Comparison of ENCODE assay signal across 12 mouse cellular contexts in the genomic region with DNA sequence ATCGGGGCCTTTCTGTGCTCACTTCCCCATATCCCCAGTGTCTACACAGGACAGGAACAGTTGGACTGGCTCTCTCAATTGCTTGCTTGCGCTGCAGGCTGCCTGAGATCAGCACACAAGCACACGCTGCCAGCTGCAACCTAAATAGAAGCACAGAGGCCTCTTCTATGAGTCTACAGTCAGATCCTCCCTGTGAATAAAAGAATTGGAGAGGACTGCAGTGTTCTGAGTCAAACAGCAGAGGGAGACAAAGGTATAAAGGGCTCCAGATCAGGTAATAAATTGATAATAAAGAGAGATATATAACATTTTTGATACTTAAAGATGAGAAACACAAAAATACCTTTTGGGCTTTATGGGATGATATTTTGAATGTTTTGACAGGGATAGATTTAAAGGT. TPM values are rescaled to one million over a fixed set of nuclear protein-coding genes. Genes with fewer than 3 reads are reported as not detected.
DNase-seq lines count a peak whose midpoint lies in the region; ATAC-seq and TF ChIP-seq lines count a peak whose summit lies in the region.
"Had no signal": no experiment of that assay in that cellular context is flagged by ENCODE, and none has a peak within 500 bp of the region (broad histone marks: within the 10 kb centered on the region; RNA-seq: fewer than 3 reads in every experiment).

No protein-coding gene starts in this region.

- no peaks in the 10 kb centered on the region for H3K36me3 ChIP-seq in heart, postnatal 0 days (replicated peaks; ENCODE audit: control insufficient read depth, insufficient read depth, low read length)
- no peaks in the 10 kb centered on the region for H3K36me3 ChIP-seq in lung, postnatal 0 days (ENCODE audit: insufficient read depth, low read length)
- no peaks in the 10 kb centered on the region for H3K36me3 ChIP-seq in embryonic facial prominence, embryonic 14.5 days (ENCODE audit: control insufficient read depth, insufficient read depth, low read length)
- H3K36me3 ChIP-seq: limb, embryonic 10.5 days had no signal

- no peak overlapping the region for H3K27ac ChIP-seq in heart, postnatal 0 days (ENCODE audit: low read depth)
- H3K27ac ChIP-seq in lung, postnatal 0 days (ENCODE audit: low read length): no peak overlapping the region
- H3K27ac ChIP-seq in embryonic facial prominence, embryonic 14.5 days (replicated peaks; ENCODE audit: low read depth, low read length): no peak overlapping the region
- H3K27ac ChIP-seq: limb, embryonic 10.5 days; macrophage had no signal

- TF ChIP-seq EP300 in heart, postnatal 0 days (IDR thresholded peaks at IDR 0.05; ENCODE audit: low read depth): no peak
- no peak for TF ChIP-seq EP300 in lung, postnatal 0 days (IDR thresholded peaks at IDR 0.05)

- no peak for ATAC-seq in heart, postnatal 0 days (ENCODE audit: insufficient read depth, low read depth)
- no peak for ATAC-seq in lung, postnatal 0 days
- no peak for ATAC-seq in embryonic facial prominence, embryonic 14.5 days (ENCODE audit: low read depth)

- no peak for DNase-seq in heart, postnatal 0 days (ENCODE audit: low spot score)
- no peak for DNase-seq in heart, postnatal 4 days
- DNase-seq in lung, postnatal 0 days (ENCODE audit: low spot score): no peak
- no peak for DNase-seq in lung, adult 2 months
- peak; percentile 14 for DNase-seq in MN1 (ENCODE audit: low spot score)
- peak; percentile 19 for DNase-seq in embryonic facial prominence, embryonic 14.5 days (ENCODE audit: low spot score)
- DNase-seq in ovary, postnatal 14 days (ENCODE audit: low spot score): no peak
- DNase-seq in cerebellum, adult 9-10 months: no peak

- H3K4me1 ChIP-seq in heart, postnatal 0 days (ENCODE audit: control insufficient read depth, insufficient read depth): no peaks in the 10 kb centered on the region
- H3K4me1 ChIP-seq in lung, postnatal 0 days (ENCODE audit: insufficient read depth, low read depth, low read length): no peaks in the 10 kb centered on the region
- no peaks in the 10 kb centered on the region for H3K4me1 ChIP-seq in lung, adult 2 months (ENCODE audit: control insufficient read depth, insufficient read depth, low read length)
- no peaks in the 10 kb centered on the region for H3K4me1 ChIP-seq in embryonic facial prominence, embryonic 14.5 days (ENCODE audit: control insufficient read depth, insufficient read depth, low read length)
- H3K4me1 ChIP-seq: limb, embryonic 10.5 days had no signal

- no peak for TF ChIP-seq POLR2A in lung, adult 2 months (IDR thresholded peaks at IDR 0.05; ENCODE audit: borderline replicate concordance, extremely low read depth, low read depth, low read length)

- H3K4me2 ChIP-seq in heart, postnatal 0 days (ENCODE audit: low read depth, low read length): no peak overlapping the region
- H3K4me2 ChIP-seq in lung, postnatal 0 days (replicated peaks; ENCODE audit: low read depth, low read length): no peak overlapping the region
- no peak overlapping the region for H3K4me2 ChIP-seq in embryonic facial prominence, embryonic 14.5 days (ENCODE audit: low read depth, low read length)

- H3K9ac ChIP-seq in heart, postnatal 0 days (replicated peaks; ENCODE audit: low read depth, low read length): no peak overlapping the region
- H3K9ac ChIP-seq in lung, postnatal 0 days (replicated peaks; ENCODE audit: low read depth): no peak overlapping the region
- 0 out of 2 replicates have a peak overlapping the region, but pooled peaks have one; percentile 30 for H3K9ac ChIP-seq in embryonic facial prominence, embryonic 14.5 days (ENCODE audit: low read depth, low read length)

- H3K4me3 ChIP-seq in heart, postnatal 0 days (ENCODE audit: low read depth, low read length): no peak overlapping the region
- H3K4me3 ChIP-seq in lung, postnatal 0 days (ENCODE audit: low read depth, low read length): no peak overlapping the region
- H3K4me3 ChIP-seq in lung, adult 2 months (replicated peaks; ENCODE audit: extremely low read depth, low read depth, low read length): no peak overlapping the region
- no peak overlapping the region for H3K4me3 ChIP-seq in embryonic facial prominence, embryonic 14.5 days (ENCODE audit: low read depth, low read length)
- H3K4me3 ChIP-seq: limb, embryonic 10.5 days had no signal

- no peaks in the 10 kb centered on the region for H3K27me3 ChIP-seq in heart, postnatal 0 days (ENCODE audit: control insufficient read depth, insufficient read depth, low read length)
- no peaks in the 10 kb centered on the region for H3K27me3 ChIP-seq in lung, postnatal 0 days (replicated peaks; ENCODE audit: insufficient read depth, low read length)
- H3K27me3 ChIP-seq in embryonic facial prominence, embryonic 14.5 days (replicated peaks; ENCODE audit: control insufficient read depth, insufficient read depth, low read length): no peaks in the 10 kb centered on the region

- WGBS in heart, postnatal 0 days: 53% methylated on average over 3 of the region's 3 CpGs
- WGBS in lung, postnatal 0 days: 58% methylated on average over 3 of the region's 3 CpGs
- 59% methylated on average over 3 of the region's 3 CpGs for WGBS in lung, adult 2 months
- WGBS in embryonic facial prominence, embryonic 14.5 days: 48% methylated on average over 3 of the region's 3 CpGs

- TF ChIP-seq CTCF in heart, postnatal 0 days (IDR thresholded peaks at IDR 0.05; ENCODE audit: low read depth): peak; percentile 46
- peak; percentile 50 for TF ChIP-seq CTCF in lung, postnatal 0 days (IDR thresholded peaks at IDR 0.05)
- no peak for TF ChIP-seq CTCF in lung, adult 2 months (IDR thresholded peaks at IDR 0.05; ENCODE audit: insufficient read depth, low read length)

- no peaks in the 10 kb centered on the region for H3K9me3 ChIP-seq in heart, postnatal 0 days (replicated peaks; ENCODE audit: control insufficient read depth, low read length)
- H3K9me3 ChIP-seq in lung, postnatal 0 days (ENCODE audit: low read length): no peaks in the 10 kb centered on the region
- no peaks in the 10 kb centered on the region for H3K9me3 ChIP-seq in embryonic facial prominence, embryonic 14.5 days (ENCODE audit: control insufficient read depth, low read length)
- H3K9me3 ChIP-seq: limb, embryonic 10.5 days had no signal

RNA-seq across cellular contexts. Expression of a gene that starts 17.2 kb away (rescaled TPM):
- total RNA-seq in heart, postnatal 0 days (2014; rRNA removed; ENCODE audit: low replicate concordance): not detected in 2 replicates
- polyA plus RNA-seq in heart, postnatal 0 days (2015; fragmentation: Nextera tagmentation; extraction: Ambion mirVana): 0.85 TPM in 1 of 2 replicates, not detected in the other
- 1 to 10 TPM in 1 of 2 experiments, not detected in 1; 1.5 TPM for total RNA-seq in heart, postnatal 4 days (2021)
- polyA plus RNA-seq in lung, postnatal 0 days (2015; fragmentation: Nextera tagmentation; extraction: Ambion mirVana): not detected in 2 replicates
- polyA plus RNA-seq in lung, adult 2 months (2012; rRNA removed): 0.37 TPM in 1 of 2 replicates, not detected in the other
- not detected in 2 replicates for polyA plus RNA-seq in embryonic facial prominence, embryonic 14.5 days (2014; fragmentation: Nextera tagmentation; extraction: Ambion mirVana)
- polyA plus RNA-seq: cortical plate, adult 2 months; limb, embryonic 10.5 days; macrophage had no signal

RNA-seq across cellular contexts. Expression of a gene that starts 56.2 kb away (rescaled TPM):
- not detected in 2 replicates for total RNA-seq in heart, postnatal 0 days (2014; rRNA removed; ENCODE audit: low replicate concordance)
- polyA plus RNA-seq in heart, postnatal 0 days (2015; fragmentation: Nextera tagmentation; extraction: Ambion mirVana): not detected in 2 replicates
- under 1 TPM in 1 of 2 experiments, not detected in 1; 0.16 TPM for total RNA-seq in heart, postnatal 4 days (2021)
- polyA plus RNA-seq in lung, postnatal 0 days (2015; fragmentation: Nextera tagmentation; extraction: Ambion mirVana): not detected in 2 replicates
- polyA plus RNA-seq in lung, adult 2 months (2012; rRNA removed): 0.02 TPM in 1 of 2 replicates, not detected in the other
- 0.55 and 0.63 TPM in 2 replicates for polyA plus RNA-seq in embryonic facial prominence, embryonic 14.5 days (2014; fragmentation: Nextera tagmentation; extraction: Ambion mirVana)
- polyA plus RNA-seq: cortical plate, adult 2 months; kidney, embryonic 14.5 days; macrophage had no signal

RNA-seq across cellular contexts. Expression of a gene that starts 59.4 kb away (rescaled TPM):
- total RNA-seq in heart, postnatal 0 days (2014; rRNA removed; ENCODE audit: low replicate concordance): 1,317 and 1,642 TPM in 2 replicates
- 950 and 1,040 TPM in 2 replicates for polyA plus RNA-seq in heart, postnatal 0 days (2015; fragmentation: Nextera tagmentation; extraction: Ambion mirVana)
- total RNA-seq in heart, postnatal 4 days (2021): 1,000 to 10,000 TPM; 1,716 to 1,905 TPM
- polyA plus RNA-seq in lung, postnatal 0 days (2015; fragmentation: Nextera tagmentation; extraction: Ambion mirVana): 131 and 135 TPM in 2 replicates
- 16.9 and 25.4 TPM in 2 replicates for polyA plus RNA-seq in lung, adult 2 months (2012; rRNA removed)
- 1,478 and 1,518 TPM in 2 replicates for polyA plus RNA-seq in embryonic facial prominence, embryonic 14.5 days (2014; fragmentation: Nextera tagmentation; extraction: Ambion mirVana)

Comparison
In these comparisons a context has a peak if more than half of its experiments do, and no peak if none do; other contexts are left out.
1. DNase-seq: peak in MN1 (single experiment) and embryonic facial prominence, embryonic 14.5 days (single experiment); none in heart, postnatal 0 days (single experiment), heart, postnatal 4 days (single experiment), lung, postnatal 0 days (single experiment), lung, adult 2 months (single experiment), ovary, postnatal 14 days (single experiment) and cerebellum, adult 9-10 months (single experiment).